Mouse (Mus musculus) kidney, embryonic 14.5 days (tissue): Measurements from ENCODE around the gene Rassf3. TPM values are rescaled to one million over a fixed set of nuclear protein-coding genes. Genes with fewer than 3 reads are reported as not detected.

Experiments used
- ATAC-seq: fragments of 200-750 bp; cut with Nextera tagmentation; 2 replicates; pipeline ENCODE4 v1.8.0; 2017; ENCODE audit warnings: moderate number of reproducible peaks, mild to moderate bottlenecking, moderate TSS enrichment, moderate library complexity; ENCODE audit not compliant: low FRiP score, low TSS enrichment
- H3K27ac ChIP-seq: fragments of 300-500 bp; sonication (generic); 2 replicates; pipeline ENCODE4 v1.5.1; 2014; ENCODE audit warnings: low read depth, mild to moderate bottlenecking, low read length, moderate library complexity, mixed read lengths
- H3K27me3 ChIP-seq: fragments of 300-500 bp; sonication (generic); 2 replicates; pipeline ENCODE4 v1.6.1; 2014; ENCODE audit warnings: mild to moderate bottlenecking, low read length; ENCODE audit not compliant: control insufficient read depth, insufficient read depth
- H3K36me3 ChIP-seq: fragments of 300-500 bp; sonication (generic); 2 replicates; pipeline ENCODE4 v1.6.1; 2014; ENCODE audit warnings: low read length, mixed read lengths; ENCODE audit not compliant: control insufficient read depth, insufficient read depth
- H3K4me1 ChIP-seq: fragments of 300-500 bp; sonication (generic); 2 replicates; pipeline ENCODE4 v1.6.1; 2014; ENCODE audit warnings: low read length, mixed read lengths; ENCODE audit not compliant: control insufficient read depth, insufficient read depth
- H3K4me2 ChIP-seq: fragments of 300-500 bp; sonication (generic); replicated peaks from 2 replicates; pipeline ENCODE4 v1.6.1; 2014; ENCODE audit warnings: low read depth, mild to moderate bottlenecking, low read length
- H3K4me3 ChIP-seq: fragments of 300-500 bp; sonication (generic); 2 replicates; pipeline ENCODE4 v1.5.1; 2014; ENCODE audit warnings: mild to moderate bottlenecking, low read length
- H3K9ac ChIP-seq: fragments of 300-500 bp; sonication (generic); 2 replicates; pipeline ENCODE4 v1.6.1; 2014; ENCODE audit warnings: low read depth, mild to moderate bottlenecking, low read length, moderate library complexity
- H3K9me3 ChIP-seq: fragments of 300-500 bp; sonication (generic); 2 replicates; pipeline ENCODE4 v1.6.1; 2016; ENCODE audit warnings: low read length; ENCODE audit not compliant: control insufficient read depth
- WGBS: fragments of 180-500 bp; shearing (Covaris S2); extraction: QIAGEN DNeasy Blood & Tissue Kit; methylation state at CpG from one replicate; pipeline ENCODE4 v1.1.7; 2014; 5-methylcytosine and 5-hydroxymethylcytosine counted together
- polyA plus RNA-seq: library from polyadenylated mRNA; unstranded; fragments of >200 nt; fragmentation: Nextera tagmentation; extraction: Ambion mirVana; gene quantifications from 2 replicates; pipeline ENCODE4 v1.2.1, GENCODE M21; 2014

The Rassf3 gene
- polyA plus RNA-seq, 1 experiment from 2014 or later = 13.5 TPM

GRCm38 (mm10) chr10:121439310-121439731 lies 36.8 kb downstream of the Rassf3 start:
- peaks cover 34% of the 10 kb centered on the region for H3K4me1 ChIP-seq
- H3K27me3 ChIP-seq = no peaks in the 10 kb centered on the region
- WGBS = 80% methylated on average over 12 of the region's 12 CpGs
- no peak overlapping the region for H3K4me2 ChIP-seq
- ATAC-seq = no peak
- H3K9me3 ChIP-seq = no peaks in the 10 kb centered on the region
- H3K9ac ChIP-seq = no peak overlapping the region
- no peak overlapping the region for H3K4me3 ChIP-seq
- no peaks in the 10 kb centered on the region for H3K36me3 ChIP-seq
- no peak overlapping the region for H3K27ac ChIP-seq

GRCm38 (mm10) chr10:121438109-121438508 lies 38.0 kb downstream of the Rassf3 start:
- no peak overlapping the region for H3K4me3 ChIP-seq
- ATAC-seq = no peak

DNA sequence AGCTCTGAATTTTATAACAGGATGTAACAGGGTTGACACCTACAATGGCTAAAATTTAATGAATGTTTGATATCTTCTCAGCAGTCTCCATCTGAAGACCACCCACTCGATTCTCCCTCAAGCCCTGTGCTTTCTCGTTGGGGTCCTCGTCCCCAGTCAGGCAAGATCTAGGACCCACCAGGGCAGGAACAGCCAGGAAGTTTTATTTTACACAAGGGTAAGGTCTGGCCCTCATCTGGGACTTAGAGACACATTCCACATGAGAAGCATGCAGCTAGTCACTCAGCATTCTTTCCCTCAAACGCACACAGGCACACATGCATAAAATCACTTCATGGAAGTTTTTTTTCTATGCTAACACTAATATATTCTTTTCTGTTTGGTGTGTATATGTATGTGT lies 39.5 kb downstream of the Rassf3 start:
- Histone ChIP-seq H3K27me3 (no peaks in the 10 kb centered on the region), H3K36me3 (no peaks in the 10 kb centered on the region), H3K4me2 (no peak overlapping the region), H3K9me3 (no peaks in the 10 kb centered on the region), H3K27ac (peak overlapping the region; percentile 1; the same call in 1 of the 2 replicates), H3K9ac (no peak overlapping the region), H3K4me3 (no peak overlapping the region), H3K4me1 (peaks cover 48% of the 10 kb centered on the region)
- 30% methylated on average over 4 of the region's 4 CpGs for WGBS
- ATAC-seq = no peak

More at GRCm38 (mm10) chr10:121438109-121438508, 38.0 kb downstream of the Rassf3 start:
- Histone ChIP-seq H3K4me2 (no peak overlapping the region), H3K27me3 (no peaks in the 10 kb centered on the region), H3K4me1 (peaks cover 38% of the 10 kb centered on the region), H3K9ac (no peak overlapping the region), H3K9me3 (no peaks in the 10 kb centered on the region), H3K36me3 (no peaks in the 10 kb centered on the region), H3K27ac (no peak overlapping the region)
- 83% methylated on average over 6 of the region's 8 CpGs for WGBS

DNA sequence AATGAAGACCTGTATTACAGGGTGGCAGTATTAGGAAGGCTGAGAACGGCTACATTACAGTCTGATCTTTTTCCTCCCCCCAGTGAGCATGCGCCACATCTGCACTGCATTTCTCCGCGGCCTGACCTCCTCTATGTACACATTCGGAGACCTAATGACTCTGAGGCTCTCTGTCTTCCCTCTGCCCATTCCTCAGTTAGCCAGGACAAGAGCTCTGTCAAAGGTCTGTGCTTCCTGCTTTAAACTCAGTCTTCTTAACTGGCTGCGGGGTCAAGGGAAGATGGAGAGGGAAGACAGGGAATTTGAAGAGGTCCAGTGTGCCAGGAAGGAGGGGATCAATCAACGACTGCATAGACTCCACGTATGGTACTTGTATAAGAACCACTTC lies 39.9 kb downstream of the Rassf3 start:
- no peak overlapping the region for H3K9ac ChIP-seq
- H3K36me3 ChIP-seq = no peaks in the 10 kb centered on the region
- WGBS = 7% methylated on average over 8 of the region's 8 CpGs
- H3K27ac ChIP-seq = peak overlapping the region; percentile 1; the same call in 1 of the 2 replicates
- ATAC-seq = peak; percentile 34
- H3K9me3 ChIP-seq = no peaks in the 10 kb centered on the region
- peak overlapping the region; percentile 25; the same call in 1 of the 2 replicates for H3K4me2 ChIP-seq
- H3K4me3 ChIP-seq = no peak overlapping the region; the same call in 1 of the 2 replicates
- H3K4me1 ChIP-seq = peaks cover 48% of the 10 kb centered on the region
- no peaks in the 10 kb centered on the region for H3K27me3 ChIP-seq

GRCm38 (mm10) chr10:121435546-121436257 lies 40.4 kb downstream of the Rassf3 start:
- Histone ChIP-seq H3K36me3 (no peaks in the 10 kb centered on the region), H3K9ac (no peak overlapping the region), H3K4me3 (peak overlapping the region; percentile 6; the same call in 1 of the 2 replicates), H3K27me3 (no peaks in the 10 kb centered on the region), H3K4me2 (peak overlapping the region; percentile 25), H3K27ac (peak overlapping the region; percentile 1; the same call in 1 of the 2 replicates), H3K9me3 (no peaks in the 10 kb centered on the region), H3K4me1 (peaks cover 53% of the 10 kb centered on the region)
- no peak for ATAC-seq
- WGBS = 32% methylated on average over 28 of the region's 28 CpGs

- Histone ChIP-seq H3K4me1 (peaks cover 56% of the 10 kb centered on the region), H3K36me3 (no peaks in the 10 kb centered on the region), H3K27ac (no peak overlapping the region), H3K9me3 (no peaks in the 10 kb centered on the region), H3K4me2 (no peak overlapping the region), H3K4me3 (no peak overlapping the region), H3K27me3 (no peaks in the 10 kb centered on the region), H3K9ac (no peak overlapping the region)
- ATAC-seq = no peak
- 63% methylated on average over 15 of the region's 15 CpGs for WGBS
Measured at GRCm38 (mm10) chr10:121434441-121435103, 41.6 kb downstream of the Rassf3 start.

DNA sequence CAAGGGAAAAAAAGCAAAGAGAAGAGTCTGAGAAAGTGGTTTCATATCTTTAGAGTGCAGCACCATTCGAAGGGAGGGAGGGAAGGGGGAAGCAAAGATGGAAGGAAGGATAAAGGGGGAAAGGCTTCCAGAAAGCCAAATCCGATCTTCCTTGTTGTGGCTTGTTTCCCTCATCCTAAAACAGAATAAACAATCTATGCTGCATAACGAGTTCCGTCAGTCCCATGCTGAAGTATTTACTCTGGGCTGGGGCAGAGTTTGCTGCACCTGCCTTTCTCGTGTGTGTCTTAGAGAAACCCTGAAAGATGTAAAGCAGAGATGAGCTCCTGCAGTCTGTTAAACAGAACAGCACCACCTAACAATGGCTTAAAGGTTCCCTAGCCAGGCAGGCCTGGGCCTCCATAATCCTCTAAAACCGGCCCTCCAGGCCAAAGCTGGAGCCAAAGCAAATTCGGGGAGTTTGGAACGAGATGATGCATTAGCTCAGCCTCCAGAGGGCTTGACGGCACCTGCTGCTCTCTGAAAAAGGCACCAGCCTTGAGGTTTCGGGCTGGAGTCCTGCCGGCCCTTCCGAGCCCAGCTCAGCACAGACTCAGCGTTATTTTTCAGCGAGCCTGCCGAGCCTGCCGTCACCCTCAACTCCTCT lies 43.4 kb downstream of the Rassf3 start:
- Histone ChIP-seq H3K4me3 (no peak overlapping the region), H3K9ac (no peak overlapping the region; the same call in 1 of the 2 replicates), H3K9me3 (no peaks in the 10 kb centered on the region), H3K27me3 (no peaks in the 10 kb centered on the region), H3K27ac (0 out of 2 replicates have a peak overlapping the region, but pooled peaks have one; percentile 11), H3K4me2 (no peak overlapping the region), H3K4me1 (peaks cover 70% of the 10 kb centered on the region), H3K36me3 (no peaks in the 10 kb centered on the region)
- WGBS = 58% methylated on average over 16 of the region's 16 CpGs
- no peak for ATAC-seq

- ATAC-seq = no peak
- Histone ChIP-seq H3K4me3 (no peak overlapping the region), H3K36me3 (no peaks in the 10 kb centered on the region), H3K27ac (peak overlapping the region; percentile 37; the same call in 1 of the 2 replicates), H3K9me3 (no peaks in the 10 kb centered on the region), H3K27me3 (no peaks in the 10 kb centered on the region), H3K4me2 (no peak overlapping the region), H3K4me1 (peaks cover 74% of the 10 kb centered on the region), H3K9ac (no peak overlapping the region)
- 54% methylated on average over 12 of the region's 12 CpGs for WGBS
Measured at GRCm38 (mm10) chr10:121432041-121432634, 44.0 kb downstream of the Rassf3 start.
